Mouse (Mus musculus) heart, embryonic 11.5 days (tissue): ENCODE results near the gene Tmem178b. TPM values are rescaled to one million over a fixed set of nuclear protein-coding genes. Genes with fewer than 3 reads are reported as not detected.

Experiments
- ATAC-seq: fragments of 200-750 bp; cut with Nextera tagmentation; replicated peaks from 2 replicates; pipeline ENCODE4 v1.8.0; 2017; ENCODE audit warnings: moderate library complexity; ENCODE audit not compliant: insufficient number of reproducible peaks, low FRiP score, low TSS enrichment
- H3K27ac ChIP-seq: fragments of 300-500 bp; sonication (generic); 2 replicates; pipeline ENCODE4 v1.5.1; 2014; ENCODE audit warnings: mild to moderate bottlenecking, low read depth, low read length
- H3K27me3 ChIP-seq: fragments of 300-500 bp; sonication (generic); 2 replicates; pipeline ENCODE4 v1.6.1; 2014; ENCODE audit warnings: mild to moderate bottlenecking, low read length, mixed read lengths; ENCODE audit not compliant: control insufficient read depth, insufficient read depth
- H3K36me3 ChIP-seq: fragments of 300-500 bp; sonication (generic); 2 replicates; pipeline ENCODE4 v1.6.1; 2014; ENCODE audit warnings: mild to moderate bottlenecking, low read length, moderate library complexity, mixed read lengths; ENCODE audit not compliant: control insufficient read depth, insufficient read depth
- H3K4me1 ChIP-seq: fragments of 300-500 bp; sonication (generic); 2 replicates; pipeline ENCODE4 v1.6.1; 2014; ENCODE audit warnings: low read length; ENCODE audit not compliant: control insufficient read depth, insufficient read depth
- H3K4me2 ChIP-seq: fragments of 300-500 bp; sonication (generic); 2 replicates; pipeline ENCODE4 v1.6.1; 2014; ENCODE audit warnings: mild to moderate bottlenecking, moderate library complexity
- H3K4me3 ChIP-seq: fragments of 300-500 bp; sonication (generic); 2 replicates; pipeline ENCODE4 v1.5.1; 2014; ENCODE audit warnings: low read depth, low read length
- H3K9ac ChIP-seq: fragments of 300-500 bp; sonication (generic); 2 replicates; pipeline ENCODE4 v1.6.1; 2014; ENCODE audit warnings: mild to moderate bottlenecking, low read depth, low read length, moderate library complexity
- H3K9me3 ChIP-seq: fragments of 300-500 bp; sonication (generic); replicated peaks from 2 replicates; pipeline ENCODE4 v1.6.1; 2016; ENCODE audit warnings: low read length; ENCODE audit not compliant: control insufficient read depth
- WGBS: fragments of 180-500 bp; shearing (Covaris S2); extraction: QIAGEN DNeasy Blood & Tissue Kit; methylation state at CpG from one replicate; pipeline ENCODE4 v1.1.7; 2014; ENCODE audit not compliant: insufficient replicate concordance; 5-methylcytosine and 5-hydroxymethylcytosine counted together
- polyA plus RNA-seq: library from polyadenylated mRNA; unstranded; fragments of >200 nt; fragmentation: Nextera tagmentation; extraction: Ambion mirVana; gene quantifications from 2 replicates; pipeline ENCODE4 v1.2.1, GENCODE M21; 2014

Gene Tmem178b
- polyA plus RNA-seq, 1 experiment from 2014 or later: 0.26 TPM

DNA sequence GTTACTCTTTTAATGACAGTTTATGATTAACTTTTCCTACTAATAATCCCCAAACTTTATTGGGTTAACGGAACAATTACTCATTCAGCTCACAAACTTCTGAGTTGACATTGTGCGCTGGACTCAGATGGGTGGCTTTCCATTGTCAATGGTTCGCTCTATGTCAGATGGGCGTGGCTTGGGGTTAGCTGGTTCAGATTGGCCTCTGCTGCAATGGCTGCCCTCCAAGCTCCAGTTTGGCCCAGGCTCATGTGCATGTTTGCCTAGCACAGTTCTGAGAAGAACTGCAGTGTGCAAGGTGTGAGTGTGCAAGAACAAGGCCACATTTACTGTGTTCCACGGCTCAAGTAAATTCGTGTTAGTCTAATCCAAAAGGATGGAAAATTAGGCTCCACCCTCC lies 255.6 kb downstream of the Tmem178b start:
- H3K4me2 ChIP-seq: no peak overlapping the region
- no peaks in the 10 kb centered on the region for H3K9me3 ChIP-seq
- H3K27ac ChIP-seq: no peak overlapping the region
- WGBS: 79% methylated on average over 6 of the region's 6 CpGs
- no peak for ATAC-seq
- no peak overlapping the region for H3K4me3 ChIP-seq
- H3K9ac ChIP-seq: no peak overlapping the region
- no peaks in the 10 kb centered on the region for H3K4me1 ChIP-seq
- H3K27me3 ChIP-seq: no peaks in the 10 kb centered on the region
- no peaks in the 10 kb centered on the region for H3K36me3 ChIP-seq

DNA sequence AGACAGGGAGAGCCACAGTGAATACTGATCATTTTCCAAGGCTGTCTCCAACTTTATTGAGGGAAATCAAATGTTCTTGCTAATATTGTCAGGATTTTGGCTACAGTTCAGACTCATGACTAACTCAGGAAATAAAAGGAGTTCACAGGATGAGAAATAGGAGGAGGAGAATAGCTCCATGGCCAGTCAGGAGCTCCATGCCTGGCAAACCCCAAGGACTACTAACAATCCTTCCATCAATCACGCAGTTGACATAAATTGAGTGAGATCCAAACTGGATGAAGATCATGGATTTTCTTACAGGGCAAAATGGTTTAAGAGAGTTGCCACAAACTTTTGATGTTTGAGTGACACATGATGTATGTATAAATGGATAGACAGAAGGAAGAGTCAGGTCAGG lies 258.9 kb downstream of the Tmem178b start:
- Histone ChIP-seq H3K36me3 (no peaks in the 10 kb centered on the region), H3K4me1 (no peaks in the 10 kb centered on the region), H3K4me3 (no peak overlapping the region), H3K9me3 (no peaks in the 10 kb centered on the region), H3K27ac (no peak overlapping the region), H3K4me2 (no peak overlapping the region), H3K9ac (no peak overlapping the region), H3K27me3 (no peaks in the 10 kb centered on the region)
- WGBS: 89% methylated on average over 1 of the region's 1 CpGs
- ATAC-seq: no peak

DNA sequence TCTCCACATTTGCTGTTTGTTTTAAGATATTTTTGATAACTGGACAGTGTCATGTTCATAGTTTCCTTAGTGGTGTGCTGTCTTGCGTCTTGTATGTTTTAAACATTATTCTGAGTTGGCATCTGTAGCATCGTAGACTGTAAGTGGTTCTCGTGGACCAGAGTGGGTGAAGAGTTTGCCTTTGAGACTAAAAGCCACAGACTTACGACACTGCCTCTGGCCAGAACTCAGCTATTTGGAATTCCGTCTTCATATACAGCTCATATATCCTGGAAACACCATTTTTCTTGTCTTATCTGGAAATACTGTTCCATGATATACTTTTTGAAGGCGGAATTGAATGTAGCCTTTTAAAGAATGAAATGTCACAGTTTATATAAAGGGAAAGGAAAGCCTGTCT lies 260.4 kb downstream of the Tmem178b start:
- Histone ChIP-seq H3K27me3 (no peaks in the 10 kb centered on the region), H3K4me3 (no peak overlapping the region), H3K27ac (no peak overlapping the region), H3K36me3 (no peaks in the 10 kb centered on the region), H3K4me1 (no peaks in the 10 kb centered on the region), H3K9ac (no peak overlapping the region), H3K9me3 (no peaks in the 10 kb centered on the region), H3K4me2 (no peak overlapping the region)
- 69% methylated on average over 6 of the region's 6 CpGs for WGBS
- no peak for ATAC-seq

GRCm38 (mm10) chr6:40135716-40136115 lies 262.6 kb downstream of the Tmem178b start:
- H3K27me3 ChIP-seq: no peaks in the 10 kb centered on the region
- no peak overlapping the region for H3K4me2 ChIP-seq
- no peak overlapping the region for H3K4me3 ChIP-seq
- no peaks in the 10 kb centered on the region for H3K36me3 ChIP-seq
- WGBS: 73% methylated on average over 6 of the region's 6 CpGs
- ATAC-seq: no peak
- H3K4me1 ChIP-seq: no peaks in the 10 kb centered on the region
- no peaks in the 10 kb centered on the region for H3K9me3 ChIP-seq
- H3K27ac ChIP-seq: no peak overlapping the region
- no peak overlapping the region for H3K9ac ChIP-seq

GRCm38 (mm10) chr6:40137346-40137745 lies 264.3 kb downstream of the Tmem178b start:
- Histone ChIP-seq H3K27me3 (no peaks in the 10 kb centered on the region), H3K4me2 (no peak overlapping the region), H3K36me3 (no peaks in the 10 kb centered on the region), H3K4me1 (no peaks in the 10 kb centered on the region), H3K27ac (no peak overlapping the region), H3K9me3 (no peaks in the 10 kb centered on the region), H3K9ac (no peak overlapping the region), H3K4me3 (no peak overlapping the region)
- no peak for ATAC-seq
- WGBS: 69% methylated on average over 6 of the region's 6 CpGs

GRCm38 (mm10) chr6:40137831-40138520 lies 264.9 kb downstream of the Tmem178b start:
- Histone ChIP-seq H3K27me3 (no peaks in the 10 kb centered on the region), H3K4me3 (no peak overlapping the region), H3K9ac (no peak overlapping the region), H3K4me2 (no peak overlapping the region), H3K4me1 (no peaks in the 10 kb centered on the region), H3K36me3 (no peaks in the 10 kb centered on the region), H3K27ac (no peak overlapping the region), H3K9me3 (no peaks in the 10 kb centered on the region)
- 83% methylated on average over 7 of the region's 7 CpGs for WGBS
- no peak for ATAC-seq

DNA sequence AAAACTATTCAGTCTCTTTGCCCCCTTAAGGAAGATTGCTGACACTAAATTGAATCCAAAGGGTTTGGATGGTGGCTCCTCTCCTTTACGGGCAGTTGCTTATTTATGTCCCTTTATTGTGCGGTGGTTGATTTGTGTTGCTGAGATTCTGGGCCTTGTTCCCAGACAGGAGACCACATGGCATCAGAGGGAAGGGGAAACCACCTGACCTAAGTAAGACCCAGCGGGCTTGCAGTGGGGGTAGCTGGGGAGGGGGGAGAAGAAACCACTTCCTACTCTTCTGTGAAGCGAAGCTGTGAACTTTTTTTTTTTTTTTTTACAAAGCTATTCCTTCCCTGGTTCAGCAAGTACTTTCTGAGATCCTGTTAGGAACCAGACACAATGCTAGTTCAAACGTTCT lies 269.5 kb downstream of the Tmem178b start:
- H3K4me1 ChIP-seq: no peaks in the 10 kb centered on the region
- no peak overlapping the region for H3K4me3 ChIP-seq
- no peak overlapping the region for H3K4me2 ChIP-seq
- no peaks in the 10 kb centered on the region for H3K36me3 ChIP-seq
- 41% methylated on average over 5 of the region's 5 CpGs for WGBS
- no peaks in the 10 kb centered on the region for H3K9me3 ChIP-seq
- H3K27me3 ChIP-seq: no peaks in the 10 kb centered on the region
- H3K9ac ChIP-seq: no peak overlapping the region
- no peak for ATAC-seq
- H3K27ac ChIP-seq: no peak overlapping the region

DNA sequence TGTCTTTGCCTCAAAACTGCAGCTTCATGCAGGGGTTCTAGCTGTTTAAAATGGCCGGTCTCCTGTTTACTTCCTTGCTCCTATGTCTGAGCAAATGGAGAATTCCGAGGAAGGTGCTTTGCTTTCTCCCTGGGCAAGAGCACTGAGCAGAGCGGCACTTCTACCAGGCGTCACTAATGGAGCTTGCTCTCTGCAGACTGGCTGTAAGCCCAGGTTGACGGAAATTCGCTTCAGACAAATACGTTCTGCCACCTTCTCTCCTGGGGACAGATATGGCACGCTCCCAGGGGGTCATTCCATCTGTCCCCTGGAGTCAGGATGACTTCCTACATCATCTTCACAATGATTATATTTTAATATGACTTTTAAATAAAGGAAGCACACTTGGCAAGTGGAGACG lies 271.3 kb downstream of the Tmem178b start:
- no peak for ATAC-seq
- no peak overlapping the region for H3K9ac ChIP-seq
- no peaks in the 10 kb centered on the region for H3K9me3 ChIP-seq
- no peaks in the 10 kb centered on the region for H3K36me3 ChIP-seq
- WGBS: 63% methylated on average over 9 of the region's 9 CpGs
- H3K27ac ChIP-seq: no peak overlapping the region
- H3K4me2 ChIP-seq: no peak overlapping the region
- no peaks in the 10 kb centered on the region for H3K27me3 ChIP-seq
- H3K4me1 ChIP-seq: no peaks in the 10 kb centered on the region
- H3K4me3 ChIP-seq: no peak overlapping the region

DNA sequence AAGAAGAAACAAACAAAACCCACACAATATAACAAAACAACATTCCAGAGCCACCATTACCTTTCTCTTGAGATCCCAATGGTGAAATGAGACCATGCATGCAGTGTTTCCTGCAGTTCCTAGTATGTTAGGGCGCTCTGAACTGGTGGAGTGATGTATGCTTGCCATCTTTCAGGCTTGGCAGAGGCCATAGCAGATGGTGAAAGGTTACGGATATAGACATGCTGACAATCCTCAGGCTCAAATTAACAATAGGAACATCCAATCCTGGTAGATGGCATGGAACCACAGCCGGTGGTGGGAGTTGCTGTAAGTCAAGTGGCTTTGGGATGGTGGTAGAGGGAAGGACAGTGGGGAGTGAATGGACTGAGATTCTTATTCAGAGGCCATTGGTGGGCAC lies 272.5 kb downstream of the Tmem178b start:
- no peaks in the 10 kb centered on the region for H3K36me3 ChIP-seq
- no peak overlapping the region for H3K4me2 ChIP-seq
- H3K27me3 ChIP-seq: no peaks in the 10 kb centered on the region
- no peaks in the 10 kb centered on the region for H3K9me3 ChIP-seq
- H3K4me1 ChIP-seq: no peaks in the 10 kb centered on the region
- no peak overlapping the region for H3K27ac ChIP-seq
- no peak overlapping the region for H3K9ac ChIP-seq
- WGBS: 79% methylated on average over 3 of the region's 3 CpGs
- ATAC-seq: no peak
- H3K4me3 ChIP-seq: no peak overlapping the region
